Mouse (Mus musculus) frontal cortex, adult 2 months (tissue): ENCODE data around the gene Srbd1. TPM values are rescaled to one million over a fixed set of nuclear protein-coding genes. Genes with fewer than 3 reads are reported as not detected.

ENCODE experiments used
- DNase-seq, 2 experiments: peaks; one replicate each; pipeline ENCODE4 v3.0.0; 2022; ENCODE audit warnings: low spot score in 1 of 2; ENCODE audit errors: extremely low spot score in 1 of 2
- polyA plus RNA-seq: library from polyadenylated mRNA; depleted of rRNA; stranded (reverse); fragments of >200 nt; gene quantifications from 2 replicates; pipeline ENCODE4 v1.2.3, GENCODE M21; 2012

The Srbd1 gene
- polyA plus RNA-seq, 1 experiment, result 8.2 TPM

DNA sequence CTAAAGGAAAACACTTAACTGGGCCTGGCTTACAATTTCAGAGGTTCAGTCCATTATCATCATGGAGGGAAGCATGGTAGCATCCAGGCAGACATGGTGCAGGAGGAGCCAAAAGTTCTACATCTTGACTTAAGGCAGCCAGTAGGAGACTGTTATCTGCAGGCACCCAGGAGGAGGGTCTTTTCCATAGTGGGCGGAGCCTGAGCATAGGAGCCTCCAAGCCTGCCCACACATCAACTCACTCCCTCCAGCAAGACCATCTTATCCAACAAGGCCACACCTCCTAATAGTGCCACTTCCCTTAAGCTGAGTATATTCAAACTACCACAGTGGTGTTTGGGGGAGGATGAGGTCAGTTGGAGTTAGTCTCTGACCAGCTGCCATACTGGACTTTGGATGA, 4.8 kb upstream of the Srbd1 start:
- DNase-seq, result no peak

DNA sequence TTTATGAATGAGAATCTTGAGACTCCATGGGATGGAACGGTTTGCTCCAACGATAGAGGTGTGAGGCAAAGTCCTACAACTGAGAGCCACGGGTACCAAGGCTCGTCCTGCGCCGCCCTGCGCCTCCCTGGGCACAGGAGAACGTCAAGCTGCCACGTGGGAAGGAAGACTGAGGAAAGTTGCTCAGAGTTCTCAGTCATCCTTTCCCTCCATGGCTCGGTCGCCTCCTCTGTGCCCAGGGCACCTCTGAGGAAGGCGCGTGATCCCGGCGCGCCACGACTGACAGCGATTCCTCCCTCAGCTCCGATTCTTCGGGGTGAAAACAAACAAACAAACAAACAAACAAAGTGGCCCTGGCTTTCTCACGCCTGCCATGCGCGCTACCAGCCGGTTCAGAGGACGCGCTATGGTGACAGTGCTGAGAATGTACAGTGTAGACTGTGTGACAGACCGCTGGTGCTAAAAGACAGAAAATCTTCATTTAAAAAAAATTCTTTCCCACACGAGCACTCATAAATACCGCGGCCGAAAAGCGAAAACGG, 367 bp downstream of the Srbd1 start:
- peak in 1 of 2 experiments; percentile 24 for DNase-seq

DNA sequence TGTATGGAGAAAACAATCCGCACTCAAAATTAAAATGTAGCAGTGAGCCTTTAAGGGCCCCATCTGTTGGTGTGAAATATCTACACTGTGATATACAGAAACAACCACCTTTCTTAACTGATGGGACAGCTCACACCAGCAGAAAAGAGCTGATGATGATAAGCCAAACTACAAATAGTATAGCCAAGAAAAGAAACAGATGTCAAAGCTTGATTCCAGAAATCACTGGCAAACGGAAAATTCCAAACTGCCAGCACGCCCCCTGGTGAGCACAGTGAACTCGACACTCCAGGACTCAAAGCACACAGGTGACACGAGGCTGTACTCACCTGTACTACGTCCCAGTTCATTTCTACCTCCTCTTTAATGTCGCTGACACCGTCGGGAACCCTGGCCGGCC, 9.1 kb downstream of the Srbd1 start:
- DNase-seq, result peak in 1 of 2 experiments; percentile 42

DNA sequence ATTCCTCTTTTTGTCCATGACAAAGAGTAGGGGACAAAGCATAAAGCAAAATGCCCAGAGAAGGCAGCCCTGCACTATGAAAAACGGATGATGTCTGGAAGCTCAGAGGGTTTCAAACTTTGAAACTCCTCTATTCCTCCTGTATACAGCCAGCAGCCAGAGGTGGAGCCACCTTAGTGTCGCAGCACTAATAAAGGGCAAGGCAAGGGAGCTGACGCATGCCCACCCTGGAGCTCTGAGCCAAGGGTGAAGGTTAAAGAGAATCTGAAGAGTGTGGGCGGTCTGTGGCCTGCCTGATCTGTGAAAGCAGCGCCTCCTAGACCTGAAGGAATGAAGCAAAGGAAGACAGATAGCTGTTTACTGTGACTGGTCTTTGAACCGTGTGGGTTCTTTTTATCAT, 10.5 kb downstream of the Srbd1 start:
- no peak for DNase-seq

DNA sequence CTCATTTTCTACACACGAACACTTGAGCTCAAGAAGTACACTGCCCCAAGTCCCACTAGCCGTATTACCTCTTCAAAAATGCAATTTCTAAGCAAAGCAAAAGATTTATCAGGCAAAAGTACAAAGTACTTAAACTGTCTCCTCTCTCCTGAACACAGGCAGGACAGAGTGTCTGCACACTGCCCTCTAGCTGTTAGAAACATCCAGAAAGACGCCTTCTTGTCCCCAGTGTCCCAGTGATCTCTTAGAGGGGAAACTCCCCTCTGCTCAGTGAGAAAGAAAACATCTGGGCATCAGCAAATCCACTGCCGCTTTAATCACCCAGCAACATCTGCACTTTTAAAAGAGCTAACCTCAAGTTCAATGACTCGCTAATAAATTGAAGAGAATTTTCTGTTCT, 12.4 kb downstream of the Srbd1 start:
- no peak for DNase-seq

DNA sequence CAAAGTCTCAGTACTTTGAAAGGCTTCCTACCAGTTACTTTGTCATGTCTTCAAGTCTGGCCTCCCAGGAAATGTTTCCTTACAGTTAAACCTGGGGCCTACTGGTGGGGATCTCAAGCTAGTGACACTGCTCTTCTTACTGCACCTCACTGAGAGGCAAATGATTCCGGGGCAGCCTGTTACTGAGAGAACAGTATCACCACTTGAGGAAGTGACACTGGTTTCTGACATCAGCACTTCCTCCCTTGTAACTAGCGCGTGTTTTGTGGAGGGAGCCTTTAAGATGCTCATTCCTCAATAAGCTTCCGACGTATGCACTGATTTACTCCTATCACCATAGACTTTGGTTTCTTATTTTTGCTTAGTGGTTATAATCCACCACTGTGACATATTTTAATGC, 16.8 kb downstream of the Srbd1 start:
- DNase-seq, result no peak

DNA sequence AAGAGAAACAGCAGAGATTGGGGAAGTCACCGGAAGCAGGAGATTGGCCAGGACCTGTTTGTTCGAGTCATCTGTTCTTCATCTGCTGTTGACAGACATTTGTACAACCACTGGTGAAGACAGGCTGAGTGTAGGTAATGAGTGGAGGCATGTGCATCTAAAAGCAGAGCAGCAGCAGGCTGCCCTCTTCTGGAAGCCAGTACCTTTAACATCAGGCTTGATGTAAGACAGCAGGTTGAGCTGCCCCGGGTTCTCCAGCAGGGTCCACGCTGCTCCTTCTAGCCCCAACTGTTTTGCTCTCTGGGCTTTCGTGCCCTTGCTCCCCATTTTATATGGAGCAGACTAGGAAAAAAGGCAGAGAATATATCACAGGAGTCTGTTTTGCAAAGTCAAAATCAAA, 19.1 kb downstream of the Srbd1 start:
- DNase-seq, result peak in 1 of 2 experiments; percentile 40

DNA sequence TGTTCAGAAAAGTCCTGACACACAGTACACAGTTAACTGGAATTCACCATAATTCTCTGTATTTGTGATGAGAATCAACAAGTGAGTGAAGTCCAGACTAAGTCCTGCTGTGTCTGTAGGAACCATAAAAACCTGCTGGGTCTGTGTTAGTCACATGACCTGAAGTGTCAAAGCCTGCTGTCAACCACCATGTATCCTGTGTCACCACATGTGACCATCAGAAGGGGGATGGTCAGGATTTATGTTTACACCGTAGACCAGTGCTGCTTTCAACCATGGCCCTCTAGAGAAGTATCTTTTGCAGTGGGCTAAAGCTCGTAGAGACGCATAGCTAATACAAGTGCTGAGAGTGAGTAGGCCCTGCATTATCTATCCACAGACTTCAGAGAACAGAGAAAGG, 21.8 kb downstream of the Srbd1 start:
- DNase-seq, result no peak

DNA sequence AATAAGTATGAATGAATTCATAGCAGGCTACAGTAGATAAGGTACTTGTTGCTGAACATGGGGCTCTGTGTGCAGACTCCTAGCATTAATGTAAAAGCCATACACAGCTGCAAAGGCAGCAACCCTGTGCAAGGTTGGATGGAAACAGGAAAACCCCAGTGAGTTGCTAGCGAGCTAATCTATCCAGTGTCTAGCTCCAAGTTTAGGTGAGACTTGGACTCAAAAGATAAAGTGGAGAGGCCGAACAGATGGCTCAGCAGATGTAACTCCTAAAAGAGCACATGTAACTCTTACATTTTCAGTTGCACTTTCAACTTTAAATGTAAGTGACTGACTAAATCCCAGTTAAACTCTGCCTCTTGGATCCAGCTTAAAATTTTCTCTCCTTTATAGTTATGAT, 48.1 kb downstream of the Srbd1 start:
- peak in 1 of 2 experiments; percentile 51 for DNase-seq

DNA sequence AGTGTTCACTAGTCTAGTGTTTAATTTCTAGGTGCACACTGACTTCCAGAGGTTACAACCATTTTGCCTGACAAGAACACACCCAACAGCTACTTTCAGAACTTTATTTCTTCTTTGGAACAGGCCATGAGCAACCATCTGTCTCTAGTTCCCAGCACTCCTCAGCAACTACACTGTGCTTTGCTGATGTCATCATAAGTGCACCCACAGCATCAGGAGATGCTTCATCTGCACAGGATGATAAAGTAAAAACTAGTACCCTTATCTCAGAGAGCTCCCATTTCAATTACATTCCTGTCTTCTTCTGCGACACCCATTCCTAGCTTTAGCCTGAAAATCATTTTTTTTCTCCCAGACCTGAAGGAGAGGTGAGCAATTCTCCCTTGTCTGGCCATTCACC, 51.9 kb downstream of the Srbd1 start:
- no peak for DNase-seq

DNA sequence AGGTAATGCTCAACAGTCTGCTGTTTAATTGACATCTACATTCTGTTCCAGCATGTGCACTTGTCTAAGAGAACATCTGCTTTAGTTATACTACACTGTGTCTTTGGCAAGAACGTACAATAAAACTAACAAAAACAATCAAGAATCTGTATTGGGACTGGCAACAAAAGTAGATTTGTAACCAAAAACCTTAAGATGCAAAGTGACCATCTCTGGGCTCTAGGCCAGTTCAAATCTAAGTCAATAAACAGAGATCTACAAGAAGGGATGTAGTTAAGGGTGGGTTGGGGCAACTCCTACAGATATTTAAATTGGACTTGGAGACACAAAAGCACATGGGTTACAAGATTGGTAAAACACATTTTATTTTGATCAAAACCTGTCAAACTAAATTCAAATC, 53.3 kb downstream of the Srbd1 start:
- no peak for DNase-seq

DNA sequence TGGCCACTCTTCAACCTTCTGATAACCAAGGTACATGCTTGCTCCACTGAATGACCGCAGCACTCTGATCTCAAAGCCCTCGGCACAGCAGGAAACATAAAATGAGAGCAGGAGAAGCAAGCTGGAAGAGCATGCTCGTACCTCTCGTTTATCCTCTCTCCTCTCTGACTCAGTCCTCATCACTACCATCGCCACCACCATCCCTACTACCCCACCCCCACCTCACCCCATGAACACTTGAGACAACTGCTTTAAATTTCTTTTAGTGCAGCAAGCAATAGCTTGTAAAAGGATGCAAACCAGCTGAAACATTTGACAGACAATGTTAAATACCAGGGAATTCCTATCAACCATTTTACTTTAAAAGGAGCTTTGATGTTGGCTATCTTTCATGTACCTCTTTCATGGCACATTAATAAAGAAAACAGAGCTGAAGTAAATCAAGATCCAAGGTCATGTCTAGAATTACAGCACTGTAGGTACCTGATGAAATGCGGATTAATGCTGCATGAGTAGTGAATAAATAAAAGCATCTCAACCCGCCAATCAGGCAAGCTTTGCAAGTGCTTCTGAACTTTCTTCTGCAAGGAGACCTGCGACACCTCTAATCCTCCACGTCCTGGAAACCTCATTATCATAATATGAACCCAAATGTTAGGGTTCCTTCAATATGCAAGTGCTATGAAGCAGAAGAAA, 54.9 kb downstream of the Srbd1 start:
- no peak for DNase-seq

DNA sequence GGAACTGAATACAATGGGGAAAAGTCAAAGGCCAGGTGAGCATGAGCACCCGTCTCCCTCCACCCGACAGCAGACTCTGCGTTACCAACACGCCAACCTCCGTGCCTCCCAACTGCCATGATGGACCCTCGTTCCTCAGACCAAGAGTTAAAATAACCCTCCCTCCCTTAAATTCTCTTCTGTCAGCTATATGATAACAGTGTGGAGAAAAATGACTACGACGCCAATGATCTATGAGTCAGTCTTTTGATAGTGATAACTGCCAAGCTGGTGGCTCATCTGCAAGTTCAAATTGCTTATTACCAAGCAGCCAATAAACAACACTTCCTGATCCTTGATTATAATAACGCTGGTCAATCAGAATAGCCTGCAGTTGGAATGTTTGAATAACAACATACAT, 57.1 kb downstream of the Srbd1 start:
- DNase-seq, result no peak

DNA sequence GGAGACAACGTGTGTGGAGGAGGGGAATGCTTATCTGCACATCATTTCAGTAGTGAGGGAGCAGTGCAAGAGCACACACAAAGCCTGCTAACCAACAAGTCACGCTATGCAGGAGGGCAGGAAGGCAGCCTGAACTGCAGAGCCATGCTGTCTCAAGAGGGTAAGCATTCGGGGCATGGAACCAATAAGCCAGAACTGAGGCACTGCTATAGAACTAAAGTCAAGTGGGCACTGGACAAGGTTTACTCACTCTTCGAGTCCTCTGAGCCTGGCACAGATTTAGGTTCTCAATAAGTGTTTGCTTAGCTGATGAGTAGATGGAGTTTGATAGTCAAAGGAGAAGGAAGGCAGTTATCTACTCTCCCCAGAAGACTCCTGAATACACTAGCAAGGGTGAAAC, 58.8 kb downstream of the Srbd1 start:
- no peak for DNase-seq

DNA sequence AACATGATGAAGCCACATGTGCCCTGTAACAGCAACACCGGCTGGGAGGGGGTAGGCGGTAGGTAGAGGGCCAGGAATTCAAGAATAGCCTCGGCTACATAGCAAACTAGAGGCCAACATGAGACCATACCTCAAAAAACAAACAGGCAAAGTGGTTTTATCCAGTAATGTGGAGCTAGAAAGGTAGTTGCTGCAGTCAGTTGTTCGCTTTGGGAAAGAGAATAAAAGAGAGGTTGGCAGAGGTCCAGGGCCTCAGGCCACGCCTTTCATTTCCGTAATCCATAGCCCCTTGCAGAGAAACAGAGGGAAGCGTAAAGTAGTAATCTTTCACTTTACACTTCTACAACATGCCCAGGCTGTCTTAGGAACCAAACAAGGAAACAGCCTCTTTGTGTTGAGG, 61.8 kb downstream of the Srbd1 start:
- no peak for DNase-seq

DNA sequence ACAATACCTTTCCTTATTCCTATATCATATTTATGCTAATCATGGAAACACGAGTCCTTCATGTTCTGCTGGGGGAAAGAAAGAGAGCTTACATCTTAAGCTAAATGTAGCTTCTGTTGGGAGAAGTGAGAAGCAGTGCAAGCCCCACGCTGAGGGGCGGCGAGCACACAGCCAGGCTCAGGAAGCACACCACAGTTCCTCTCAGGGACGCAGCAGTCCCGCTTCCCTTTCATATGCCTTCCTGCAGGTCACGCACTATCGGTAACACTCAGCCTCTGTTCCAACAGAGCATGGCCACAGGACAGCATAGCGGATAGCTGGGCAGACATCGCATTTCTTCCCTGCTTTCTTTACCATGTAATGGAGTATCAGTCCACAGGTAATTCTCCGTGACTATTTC, 66.9 kb downstream of the Srbd1 start:
- DNase-seq, result no peak

DNA sequence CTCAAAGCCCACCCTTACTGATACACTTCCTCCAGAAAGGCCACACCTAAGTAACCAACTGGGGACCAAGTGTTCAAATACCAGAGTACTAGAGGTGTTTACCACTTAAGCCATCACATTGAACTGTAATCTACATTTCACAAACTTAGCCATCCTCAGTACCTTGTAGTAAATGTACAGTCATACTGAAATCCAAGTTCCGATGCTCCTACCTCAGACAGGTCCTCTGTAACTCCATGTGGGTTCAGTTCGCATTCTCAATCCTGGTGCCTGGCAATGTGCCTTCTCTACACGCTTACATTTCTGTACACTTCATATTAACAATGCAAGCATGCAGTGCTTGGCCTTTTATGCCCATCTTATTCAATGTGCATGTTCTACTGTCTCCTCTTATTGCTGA, 77.5 kb downstream of the Srbd1 start:
- DNase-seq, result no peak

DNA sequence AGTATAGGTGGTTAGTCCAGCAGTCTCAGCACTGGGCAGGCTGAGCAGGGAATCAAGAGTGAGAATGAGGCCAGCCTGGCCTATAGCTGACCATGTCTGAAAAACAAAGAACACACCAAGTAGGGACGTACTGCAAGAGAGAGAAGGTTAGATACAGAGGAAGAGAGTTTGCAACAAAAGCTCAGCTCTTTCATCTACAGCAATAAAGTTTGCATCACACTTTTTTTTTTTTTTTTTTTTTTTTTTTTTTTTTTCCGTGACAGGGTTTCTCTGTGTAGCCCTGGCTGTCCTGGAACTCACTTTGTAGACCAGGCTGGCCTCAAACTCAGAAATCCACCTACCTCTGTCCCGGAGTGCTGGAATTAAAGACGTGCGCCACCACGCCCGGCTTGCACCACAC, 79.1 kb downstream of the Srbd1 start:
- no peak for DNase-seq

DNA sequence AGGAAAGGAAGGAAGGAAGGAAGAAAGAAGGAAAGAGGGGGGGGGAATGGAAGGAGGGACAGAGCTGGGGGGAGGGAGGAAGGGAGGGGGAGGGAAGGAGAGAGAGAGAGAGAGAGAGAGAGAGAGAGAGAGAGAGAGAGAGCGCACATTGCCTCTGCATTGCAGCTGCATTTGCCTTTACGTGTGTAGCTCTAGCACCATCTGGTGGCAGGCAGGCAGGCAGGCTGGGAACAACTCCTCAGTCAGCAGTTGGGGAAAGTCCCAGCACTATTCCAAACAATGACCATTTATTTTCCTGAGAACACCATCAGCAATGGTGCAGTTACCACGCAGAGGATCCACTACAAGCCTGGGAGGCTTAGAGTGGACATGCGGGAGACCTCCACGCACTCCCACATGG, 81.5 kb downstream of the Srbd1 start:
- peak in 1 of 2 experiments; percentile 76 for DNase-seq

DNA sequence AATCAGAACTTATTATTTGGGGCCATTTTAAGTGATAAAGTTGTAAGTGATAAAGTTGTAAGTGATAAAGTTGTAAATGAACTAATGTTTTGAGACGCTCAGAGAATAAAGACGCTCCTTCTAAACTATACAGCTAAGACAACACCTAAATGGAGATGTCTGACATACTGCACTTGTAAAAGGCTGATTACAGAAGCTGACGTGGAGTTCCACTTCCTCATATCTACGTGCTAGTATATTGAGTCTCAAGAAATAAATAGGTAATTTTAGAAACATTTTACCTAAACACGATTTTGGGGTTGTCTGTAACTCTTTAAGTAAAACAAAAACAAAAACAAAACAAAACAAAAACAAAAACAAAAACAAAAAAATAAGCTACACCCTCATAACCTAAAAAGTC, 84.1 kb downstream of the Srbd1 start:
- no peak for DNase-seq

DNA sequence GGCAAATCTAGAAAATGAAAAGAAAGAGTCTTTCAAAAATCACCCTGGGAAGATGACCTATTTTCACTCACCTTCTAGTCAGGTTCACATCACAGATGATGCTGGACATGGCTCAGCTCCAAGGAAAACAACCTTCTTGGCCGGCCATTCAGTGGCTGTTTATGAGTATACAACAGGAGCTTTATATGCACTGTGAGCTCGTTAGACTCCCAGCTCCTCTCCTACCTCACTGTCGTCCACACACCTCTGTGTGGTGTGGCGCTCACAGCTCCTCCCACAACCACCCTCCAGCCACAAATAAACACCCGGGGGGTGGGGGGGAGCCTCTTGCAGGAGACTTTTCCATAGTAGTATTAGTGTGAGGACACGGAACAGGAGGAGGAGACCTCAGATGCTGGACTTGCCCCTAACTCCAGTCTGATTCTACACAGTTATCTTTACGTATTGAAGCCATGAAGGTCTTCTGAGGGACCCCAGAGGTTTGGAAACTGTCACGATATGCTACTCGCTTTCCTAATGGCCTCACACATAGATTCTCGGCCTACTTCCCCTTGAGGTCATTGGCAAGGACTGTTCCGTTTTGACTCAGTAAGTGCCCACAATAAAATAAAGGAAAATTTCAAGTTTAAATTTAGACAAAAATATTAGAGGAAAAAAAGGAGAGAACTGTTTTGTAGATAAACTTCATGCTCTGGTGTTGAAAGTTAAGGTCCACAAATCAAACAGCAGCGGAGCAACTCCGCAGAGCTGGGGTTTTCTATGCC, 104.6 kb downstream of the Srbd1 start:
- DNase-seq, result no peak

DNA sequence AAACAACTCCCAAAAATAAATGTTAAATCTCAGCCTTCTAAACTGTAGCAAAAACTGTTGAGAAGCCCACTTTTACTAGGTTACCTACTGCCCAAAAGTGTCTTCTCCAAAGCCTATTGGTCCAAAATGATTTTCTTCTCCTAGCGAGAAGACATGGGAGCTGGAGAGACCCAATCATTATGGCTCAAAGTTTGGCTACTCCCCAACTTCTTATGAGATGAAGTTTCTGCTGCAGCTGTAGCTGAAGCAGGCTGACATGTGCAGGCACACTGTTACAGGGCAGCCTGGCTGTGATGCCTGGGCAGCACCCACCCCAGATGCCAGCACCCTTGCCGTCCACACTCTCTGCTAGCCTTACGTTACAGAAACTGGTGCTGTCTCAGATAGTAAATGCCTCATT, 105.2 kb downstream of the Srbd1 start:
- DNase-seq, result no peak
